Mouse (Mus musculus) kidney, embryonic 15.5 days (tissue): ENCODE results near the gene Tjp1. TPM values are rescaled to one million over a fixed set of nuclear protein-coding genes. Genes with fewer than 3 reads are reported as not detected.

Experiments used
- ATAC-seq: fragments of 200-750 bp; cut with Nextera tagmentation; replicated peaks from 2 replicates; pipeline ENCODE4 v1.8.0; 2017; ENCODE audit warnings: moderate TSS enrichment; ENCODE audit not compliant: low FRiP score
- H3K27ac ChIP-seq: fragments of 300-500 bp; sonication (generic); 2 replicates; pipeline ENCODE4 v1.5.1; 2015; ENCODE audit warnings: mild to moderate bottlenecking, inconsistent platforms
- H3K27me3 ChIP-seq: fragments of 300-500 bp; sonication (generic); 2 replicates; pipeline ENCODE4 v1.6.1; 2015; ENCODE audit warnings: inconsistent platforms
- H3K36me3 ChIP-seq: fragments of 300-500 bp; sonication (generic); 2 replicates; pipeline ENCODE4 v1.6.1; 2015; ENCODE audit warnings: inconsistent platforms
- H3K4me1 ChIP-seq: fragments of 300-500 bp; sonication (generic); 2 replicates; pipeline ENCODE4 v1.6.1; 2015; ENCODE audit warnings: inconsistent platforms
- H3K4me2 ChIP-seq: fragments of 300-500 bp; sonication (generic); 2 replicates; pipeline ENCODE4 v1.6.1; 2015; ENCODE audit warnings: moderate library complexity, mild to moderate bottlenecking, inconsistent platforms
- H3K4me3 ChIP-seq: fragments of 300-500 bp; sonication (generic); replicated peaks from 2 replicates; pipeline ENCODE4 v1.5.1; 2015; ENCODE audit warnings: mild to moderate bottlenecking, inconsistent platforms
- H3K9ac ChIP-seq: fragments of 300-500 bp; sonication (generic); 2 replicates; pipeline ENCODE4 v1.6.1; 2015; ENCODE audit warnings: mild to moderate bottlenecking, inconsistent platforms
- H3K9me3 ChIP-seq: fragments of 300-500 bp; sonication (generic); replicated peaks from 2 replicates; pipeline ENCODE4 v1.6.1; 2016; ENCODE audit warnings: inconsistent platforms
- WGBS: fragments of 180-500 bp; shearing (Covaris S2); methylation state at CpG from one replicate; pipeline ENCODE4 v1.1.7; 2015; ENCODE audit warnings: mixed read lengths; 5-methylcytosine and 5-hydroxymethylcytosine counted together
- polyA plus RNA-seq: library from polyadenylated mRNA; unstranded; fragments of >200 nt; fragmentation: Nextera tagmentation; extraction: Ambion mirVana; gene quantifications from 2 replicates; pipeline ENCODE4 v1.2.1, GENCODE M21; 2015

Tjp1 gene
- polyA plus RNA-seq, 1 experiment from 2014 or later, result 31.2 TPM

- Histone ChIP-seq H3K27ac (no peak overlapping the region), H3K9ac (no peak overlapping the region), H3K4me2 (no peak overlapping the region), H3K9me3 (no peaks in the 10 kb centered on the region), H3K36me3 (no peaks in the 10 kb centered on the region), H3K27me3 (0 out of 2 replicates have a peak, but pooled peaks cover 3% of the 10 kb centered on the region), H3K4me3 (no peak overlapping the region), H3K4me1 (peaks cover 19% of the 10 kb centered on the region)
- ATAC-seq, result no peak
- 79% methylated on average over 2 of the region's 2 CpGs for WGBS
Measured at GRCm38 (mm10) chr7:65482216-65482615, 45.4 kb downstream of the Tjp1 start.

- WGBS, result 67% methylated on average over 3 of the region's 3 CpGs
- no peaks in the 10 kb centered on the region for H3K9me3 ChIP-seq
- H3K9ac ChIP-seq, result no peak overlapping the region
- H3K4me1 ChIP-seq, result peaks cover 28% of the 10 kb centered on the region
- no peak overlapping the region for H3K4me3 ChIP-seq
- H3K27me3 ChIP-seq, result peaks cover under 1% of the 10 kb centered on the region; the same call in 1 of the 2 replicates
- H3K4me2 ChIP-seq, result no peak overlapping the region
- no peak overlapping the region for H3K27ac ChIP-seq
- no peaks in the 10 kb centered on the region for H3K36me3 ChIP-seq
- ATAC-seq, result no peak
Measured at GRCm38 (mm10) chr7:65472048-65472447, 55.5 kb downstream of the Tjp1 start.

- H3K27me3 ChIP-seq, result peaks cover 3% of the 10 kb centered on the region; the same call in 1 of the 2 replicates
- no peak overlapping the region for H3K9ac ChIP-seq
- no peak overlapping the region for H3K27ac ChIP-seq
- WGBS, result 53% methylated on average over 6 of the region's 6 CpGs
- peaks cover 28% of the 10 kb centered on the region for H3K4me1 ChIP-seq
- no peaks in the 10 kb centered on the region for H3K36me3 ChIP-seq
- H3K4me2 ChIP-seq, result no peak overlapping the region
- H3K9me3 ChIP-seq, result no peaks in the 10 kb centered on the region
- H3K4me3 ChIP-seq, result no peak overlapping the region
- no peak for ATAC-seq
Measured at GRCm38 (mm10) chr7:65471406-65471805, 56.2 kb downstream of the Tjp1 start.

GRCm38 (mm10) chr7:65470214-65470613, 57.4 kb downstream of the Tjp1 start:
- peaks cover 31% of the 10 kb centered on the region for H3K4me1 ChIP-seq
- H3K27me3 ChIP-seq, result peaks cover 3% of the 10 kb centered on the region; the same call in 1 of the 2 replicates
- no peak overlapping the region for H3K4me2 ChIP-seq
- H3K27ac ChIP-seq, result peak overlapping the region; percentile 67
- ATAC-seq, result peak; percentile 49; the same call in 1 of the 2 replicates
- no peaks in the 10 kb centered on the region for H3K9me3 ChIP-seq
- no peaks in the 10 kb centered on the region for H3K36me3 ChIP-seq
- no peak overlapping the region for H3K9ac ChIP-seq
- no peak overlapping the region for H3K4me3 ChIP-seq
- WGBS, result 22% methylated on average over 8 of the region's 8 CpGs

- ATAC-seq, result peak; percentile 74
- Histone ChIP-seq H3K36me3 (no peaks in the 10 kb centered on the region), H3K4me3 (no peak overlapping the region), H3K27me3 (peaks cover 3% of the 10 kb centered on the region; the same call in 1 of the 2 replicates), H3K9me3 (no peaks in the 10 kb centered on the region), H3K27ac (peak overlapping the region; percentile 67), H3K4me1 (peaks cover 31% of the 10 kb centered on the region), H3K9ac (no peak overlapping the region), H3K4me2 (0 out of 2 replicates have a peak overlapping the region, but pooled peaks have one; percentile 10)
- WGBS, result 3% methylated on average over 6 of the region's 6 CpGs
Measured at GRCm38 (mm10) chr7:65469666-65470065, 57.9 kb downstream of the Tjp1 start.

GRCm38 (mm10) chr7:65468191-65468590, 59.4 kb downstream of the Tjp1 start:
- no peak overlapping the region for H3K9ac ChIP-seq
- H3K4me2 ChIP-seq, result no peak overlapping the region
- H3K4me1 ChIP-seq, result peaks cover 31% of the 10 kb centered on the region
- H3K27ac ChIP-seq, result no peak overlapping the region
- ATAC-seq, result no peak
- peaks cover 3% of the 10 kb centered on the region; the same call in 1 of the 2 replicates for H3K27me3 ChIP-seq
- 62% methylated on average over 8 of the region's 8 CpGs for WGBS
- no peaks in the 10 kb centered on the region for H3K36me3 ChIP-seq
- H3K9me3 ChIP-seq, result no peaks in the 10 kb centered on the region
- no peak overlapping the region for H3K4me3 ChIP-seq

- no peak overlapping the region for H3K9ac ChIP-seq
- H3K4me3 ChIP-seq, result no peak overlapping the region
- H3K27ac ChIP-seq, result no peak overlapping the region
- peaks cover 31% of the 10 kb centered on the region for H3K4me1 ChIP-seq
- ATAC-seq, result no peak
- no peak overlapping the region for H3K4me2 ChIP-seq
- H3K27me3 ChIP-seq, result peaks cover 3% of the 10 kb centered on the region; the same call in 1 of the 2 replicates
- WGBS, result 61% methylated on average over 4 of the region's 4 CpGs
- H3K36me3 ChIP-seq, result no peaks in the 10 kb centered on the region
- H3K9me3 ChIP-seq, result no peaks in the 10 kb centered on the region
Measured at GRCm38 (mm10) chr7:65467306-65468021, 60.1 kb downstream of the Tjp1 start.

GRCm38 (mm10) chr7:65466137-65466536, 61.4 kb downstream of the Tjp1 start:
- Histone ChIP-seq H3K4me2 (no peak overlapping the region), H3K36me3 (no peaks in the 10 kb centered on the region), H3K4me3 (no peak overlapping the region), H3K4me1 (peaks cover 31% of the 10 kb centered on the region), H3K27ac (no peak overlapping the region), H3K9ac (no peak overlapping the region), H3K9me3 (no peaks in the 10 kb centered on the region), H3K27me3 (peaks cover 3% of the 10 kb centered on the region; the same call in 1 of the 2 replicates)
- ATAC-seq, result no peak
- 44% methylated on average over 11 of the region's 11 CpGs for WGBS

- Histone ChIP-seq H3K9ac (no peak overlapping the region), H3K4me1 (peaks cover 22% of the 10 kb centered on the region), H3K4me3 (no peak overlapping the region), H3K36me3 (no peaks in the 10 kb centered on the region), H3K9me3 (no peaks in the 10 kb centered on the region), H3K27me3 (peaks cover 3% of the 10 kb centered on the region; the same call in 1 of the 2 replicates), H3K27ac (no peak overlapping the region), H3K4me2 (no peak overlapping the region)
- no peak for ATAC-seq
- 88% methylated on average over 3 of the region's 3 CpGs for WGBS
Measured at GRCm38 (mm10) chr7:65464518-65465037, 63.0 kb downstream of the Tjp1 start.

GRCm38 (mm10) chr7:65463438-65463837, 64.1 kb downstream of the Tjp1 start:
- Histone ChIP-seq H3K9ac (no peak overlapping the region), H3K4me1 (peaks cover 14% of the 10 kb centered on the region; the same call in 1 of the 2 replicates), H3K4me3 (no peak overlapping the region), H3K4me2 (no peak overlapping the region), H3K9me3 (no peaks in the 10 kb centered on the region), H3K27me3 (peaks cover 3% of the 10 kb centered on the region; the same call in 1 of the 2 replicates), H3K36me3 (no peaks in the 10 kb centered on the region), H3K27ac (no peak overlapping the region)
- WGBS, result 79% methylated on average over 4 of the region's 4 CpGs
- no peak for ATAC-seq

GRCm38 (mm10) chr7:65461412-65461811, 66.2 kb downstream of the Tjp1 start:
- no peaks in the 10 kb centered on the region for H3K36me3 ChIP-seq
- H3K9ac ChIP-seq, result no peak overlapping the region
- H3K27me3 ChIP-seq, result no peaks in the 10 kb centered on the region
- H3K4me1 ChIP-seq, result 0 out of 2 replicates have a peak, but pooled peaks cover 3% of the 10 kb centered on the region
- H3K9me3 ChIP-seq, result no peaks in the 10 kb centered on the region
- no peak for ATAC-seq
- H3K4me3 ChIP-seq, result no peak overlapping the region
- H3K4me2 ChIP-seq, result no peak overlapping the region
- 92% methylated on average over 1 of the region's 1 CpGs for WGBS
- H3K27ac ChIP-seq, result no peak overlapping the region

GRCm38 (mm10) chr7:65460196-65460595, 67.4 kb downstream of the Tjp1 start:
- Histone ChIP-seq H3K9ac (no peak overlapping the region), H3K27ac (no peak overlapping the region), H3K4me2 (no peak overlapping the region), H3K36me3 (no peaks in the 10 kb centered on the region), H3K4me1 (no peaks in the 10 kb centered on the region), H3K9me3 (no peaks in the 10 kb centered on the region), H3K4me3 (no peak overlapping the region), H3K27me3 (no peaks in the 10 kb centered on the region)
- no peak for ATAC-seq
- WGBS, result 79% methylated on average over 3 of the region's 3 CpGs
